Mouse (Mus musculus) neural tube, embryonic 14.5 days (tissue): ENCODE measurements around the gene Olfr391-ps. TPM values are rescaled to one million over a fixed set of nuclear protein-coding genes. Genes with fewer than 3 reads are reported as not detected.

Experiments
- ATAC-seq: fragments of 200-750 bp; cut with Nextera tagmentation; 2 replicates; pipeline ENCODE4 v1.8.0; 2017; ENCODE audit warnings: low read depth, mild to moderate bottlenecking, moderate TSS enrichment, moderate library complexity
- H3K27ac ChIP-seq: fragments of 300-500 bp; sonication (generic); 2 replicates; pipeline ENCODE4 v1.5.1; 2014; ENCODE audit warnings: low read depth, mild to moderate bottlenecking, control low read depth, low read length, moderate library complexity, mixed read lengths
- H3K27me3 ChIP-seq: fragments of 300-500 bp; sonication (generic); 2 replicates; pipeline ENCODE4 v1.6.1; 2014; ENCODE audit warnings: low read length; ENCODE audit not compliant: control insufficient read depth, insufficient read depth
- H3K36me3 ChIP-seq: fragments of 300-500 bp; sonication (generic); 2 replicates; pipeline ENCODE4 v1.6.1; 2014; ENCODE audit warnings: low read length, mixed read lengths; ENCODE audit not compliant: control insufficient read depth, insufficient read depth
- H3K4me1 ChIP-seq: fragments of 300-500 bp; sonication (generic); 2 replicates; pipeline ENCODE4 v1.6.1; 2014; ENCODE audit warnings: low read length; ENCODE audit not compliant: control insufficient read depth, insufficient read depth
- H3K4me2 ChIP-seq: fragments of 300-500 bp; sonication (generic); 2 replicates; pipeline ENCODE4 v1.6.1; 2014; ENCODE audit warnings: mild to moderate bottlenecking, low read depth, low read length, control low read depth
- H3K4me3 ChIP-seq: fragments of 300-500 bp; sonication (generic); 2 replicates; pipeline ENCODE4 v1.5.1; 2014; ENCODE audit warnings: low read depth, low read length, control low read depth, mixed read lengths
- H3K9ac ChIP-seq: fragments of 300-500 bp; sonication (generic); replicated peaks from 2 replicates; pipeline ENCODE4 v1.6.1; 2014; ENCODE audit warnings: low read depth, mild to moderate bottlenecking, control low read depth, low read length, mixed read lengths
- H3K9me3 ChIP-seq: fragments of 300-500 bp; sonication (generic); 2 replicates; pipeline ENCODE4 v1.6.1; 2016; ENCODE audit warnings: low read length; ENCODE audit not compliant: control insufficient read depth
- WGBS: fragments of 180-500 bp; shearing (Covaris S2); extraction: QIAGEN DNeasy Blood & Tissue Kit; methylation state at CpG from one replicate; pipeline ENCODE4 v1.1.7; 2014; 5-methylcytosine and 5-hydroxymethylcytosine counted together
- polyA plus RNA-seq: library from polyadenylated mRNA; unstranded; fragments of >200 nt; fragmentation: Nextera tagmentation; extraction: Ambion mirVana; gene quantifications from 2 replicates; pipeline ENCODE4 v1.2.1, GENCODE M21; 2014

The Olfr391-ps gene
- polyA plus RNA-seq: not detected in 2 replicates

DNA sequence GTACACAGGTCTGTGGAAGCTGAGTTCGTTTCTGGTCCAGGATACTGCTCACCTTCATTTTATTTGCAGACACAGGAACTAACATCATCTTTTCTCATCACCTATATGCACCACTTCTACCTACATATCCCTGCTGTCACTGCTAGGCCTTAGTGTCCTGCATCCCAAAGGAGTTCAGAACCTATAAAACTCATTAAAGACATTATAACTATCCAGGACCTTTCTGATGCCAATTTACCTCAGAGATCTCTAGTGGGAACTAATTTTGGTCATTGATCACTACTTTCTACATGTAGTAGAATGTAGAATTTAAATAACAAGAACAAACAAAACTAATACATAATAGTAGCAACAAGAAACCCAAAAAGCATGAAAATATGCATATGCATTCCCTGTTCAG lies at the start of gene Olfr391-ps:
Gene Olfr391-ps, minus strand, starts transcription at position 101 of the 400 bp plus-strand sequence.
- H3K9me3 ChIP-seq: no peaks in the 10 kb centered on the region; the same call in 1 of the 2 replicates
- no peaks in the 10 kb centered on the region for H3K27me3 ChIP-seq
- H3K4me2 ChIP-seq: no peak within 1 kb of the TSS
- H3K4me3 ChIP-seq: no peak within 1 kb of the TSS
- no peak within 1 kb of the TSS for H3K9ac ChIP-seq
- no peak for ATAC-seq
- H3K36me3 ChIP-seq: no peaks in the 10 kb centered on the region
- no peaks in the 10 kb centered on the region for H3K4me1 ChIP-seq
- H3K27ac ChIP-seq: no peak within 1 kb of the TSS
- WGBS: 49% methylated on average over 1 of the region's 1 CpGs

DNA sequence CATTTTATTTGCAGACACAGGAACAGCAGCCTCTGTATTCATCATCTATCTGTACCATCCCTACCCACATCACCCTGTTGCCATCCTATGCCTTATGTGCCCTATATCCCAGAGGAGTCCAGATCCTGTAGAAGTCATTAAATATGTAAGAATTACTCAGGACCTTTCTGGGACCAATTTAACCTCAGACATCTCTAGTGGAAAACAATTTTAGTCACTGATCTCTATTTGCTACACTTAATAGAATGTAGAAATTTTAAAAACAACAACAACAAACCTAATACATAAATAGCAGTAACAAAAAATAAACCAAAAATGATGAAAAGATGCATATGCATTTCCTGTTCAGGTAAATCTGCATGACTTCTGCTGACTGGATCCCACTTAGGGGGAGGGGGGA lies 48.5 kb upstream of the Olfr391-ps start, which contains the start of gene Olfr393:
Gene Olfr393, minus strand, starts transcription at position 101 of the 400 bp plus-strand sequence.
- ATAC-seq: no peak
- no peak within 1 kb of the TSS for H3K4me2 ChIP-seq

DNA sequence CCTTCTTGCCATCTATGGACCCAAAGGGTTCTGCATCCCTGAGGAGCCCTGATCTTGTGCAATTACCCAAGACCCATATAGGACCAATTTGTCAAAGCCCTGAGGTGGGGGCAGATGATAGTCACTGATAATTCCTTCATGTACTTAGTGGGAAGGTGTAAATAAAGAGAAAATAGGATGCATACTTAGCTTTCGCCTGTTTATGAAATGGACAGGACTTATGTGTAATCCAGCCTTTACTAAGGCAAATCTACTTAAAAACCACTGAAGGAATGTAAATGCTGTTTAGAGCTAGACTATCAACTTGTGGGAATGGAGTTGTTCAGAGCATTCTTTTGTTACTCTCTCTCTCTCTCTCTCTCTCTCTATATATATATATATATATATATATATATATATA lies 14.1 kb upstream of the Olfr391-ps start, which contains the start of gene Olfr392:
Gene Olfr392, minus strand, starts transcription at position 101 of the 400 bp plus-strand sequence.
- Histone ChIP-seq H3K27me3 (no peaks in the 10 kb centered on the region), H3K4me1 (no peaks in the 10 kb centered on the region), H3K9me3 (peaks cover 5% of the 10 kb centered on the region; the same call in 1 of the 2 replicates), H3K9ac (no peak within 1 kb of the TSS), H3K4me3 (no peak within 1 kb of the TSS), H3K36me3 (no peaks in the 10 kb centered on the region), H3K4me2 (no peak within 1 kb of the TSS), H3K27ac (no peak within 1 kb of the TSS)
- WGBS: 97% methylated on average over 1 of the region's 1 CpGs
- ATAC-seq: no peak

More for the DNA sequence above, 48.5 kb upstream of the Olfr391-ps start, which contains the start of gene Olfr393:
- no peak within 1 kb of the TSS for H3K27ac ChIP-seq
- no peaks in the 10 kb centered on the region for H3K9me3 ChIP-seq
- no peak within 1 kb of the TSS for H3K4me3 ChIP-seq
- H3K36me3 ChIP-seq: no peaks in the 10 kb centered on the region
- no peaks in the 10 kb centered on the region for H3K4me1 ChIP-seq
- no peak within 1 kb of the TSS for H3K9ac ChIP-seq
- H3K27me3 ChIP-seq: no peaks in the 10 kb centered on the region

DNA sequence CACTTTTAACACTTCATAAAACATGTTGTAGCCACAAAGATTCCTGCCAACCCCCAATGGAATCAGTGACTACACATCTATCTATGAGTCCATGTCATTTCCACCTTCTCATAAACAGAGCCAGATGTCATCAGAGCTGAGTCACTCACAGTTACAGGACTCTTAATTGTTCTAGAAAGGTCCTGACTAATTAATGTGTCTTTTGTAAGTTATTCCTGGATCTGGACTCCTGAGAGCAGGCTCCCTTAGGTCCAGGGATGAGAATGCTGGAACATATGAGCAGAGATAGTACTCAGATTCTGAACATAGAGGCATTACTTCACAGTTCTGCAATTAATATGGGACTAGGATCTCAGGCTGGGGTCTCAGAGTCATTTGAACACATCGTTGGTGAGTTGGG lies 20.2 kb downstream of the Olfr391-ps start, which contains the start of gene Olfr390:
Gene Olfr390, plus strand, starts transcription at position 301 of the 400 bp plus-strand sequence.
- Histone ChIP-seq H3K27ac (no peak within 1 kb of the TSS), H3K9me3 (no peaks in the 10 kb centered on the region; the same call in 1 of the 2 replicates), H3K4me1 (no peaks in the 10 kb centered on the region), H3K27me3 (no peaks in the 10 kb centered on the region), H3K9ac (no peak within 1 kb of the TSS), H3K36me3 (no peaks in the 10 kb centered on the region), H3K4me3 (no peak within 1 kb of the TSS), H3K4me2 (no peak within 1 kb of the TSS)
- no peak for ATAC-seq
- 78% methylated on average over 1 of the region's 1 CpGs for WGBS

DNA sequence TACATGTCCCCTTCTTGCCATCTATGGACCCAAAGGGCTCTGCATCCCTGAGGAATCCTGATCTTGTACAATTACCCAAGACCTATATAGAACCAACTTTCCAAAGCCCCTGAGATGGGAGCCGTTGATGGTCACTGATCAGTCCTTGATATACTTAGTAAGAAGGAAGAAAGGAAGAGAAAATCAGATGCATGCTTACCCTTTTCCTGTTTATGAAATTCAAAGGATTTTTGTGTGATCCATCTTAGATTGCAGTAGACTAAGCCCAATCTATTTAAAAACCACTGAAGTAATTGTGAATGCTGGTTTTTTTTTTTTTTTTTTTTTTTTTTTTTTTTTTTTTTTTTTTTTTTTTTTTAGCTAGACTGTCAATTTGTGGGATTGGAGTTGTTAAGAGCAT lies 22.2 kb downstream of the Olfr391-ps start, which contains the start of gene Olfr389:
Gene Olfr389, minus strand, starts transcription at position 101 of the 400 bp plus-strand sequence.
- ATAC-seq: no peak
- H3K9ac ChIP-seq: no peak within 1 kb of the TSS
- no peak within 1 kb of the TSS for H3K4me3 ChIP-seq
- H3K36me3 ChIP-seq: no peaks in the 10 kb centered on the region
- no peaks in the 10 kb centered on the region; the same call in 1 of the 2 replicates for H3K9me3 ChIP-seq
- 91% methylated on average over 1 of the region's 1 CpGs for WGBS
- no peak within 1 kb of the TSS for H3K27ac ChIP-seq
- H3K27me3 ChIP-seq: no peaks in the 10 kb centered on the region
- H3K4me2 ChIP-seq: no peak within 1 kb of the TSS
- H3K4me1 ChIP-seq: no peaks in the 10 kb centered on the region

DNA sequence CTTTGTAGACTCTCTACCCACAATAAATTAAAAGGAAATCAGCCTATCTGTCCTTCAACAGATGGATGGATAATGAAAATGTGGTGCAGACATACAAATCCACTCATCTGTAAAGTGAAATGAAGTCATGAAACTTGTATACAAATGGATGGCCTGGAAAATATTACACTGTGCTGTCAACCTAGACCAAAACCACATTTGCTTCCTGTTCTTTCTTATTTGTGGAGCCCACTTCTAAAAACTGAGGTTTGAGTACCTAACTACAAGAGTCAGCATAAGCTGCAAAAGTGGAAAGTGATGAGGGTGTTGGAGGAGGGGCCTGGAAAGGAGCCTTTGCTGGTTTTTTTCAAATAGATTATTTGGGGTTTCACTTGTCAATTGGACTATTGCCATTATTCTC lies 43.7 kb downstream of the Olfr391-ps start:
- Histone ChIP-seq H3K4me1 (no peaks in the 10 kb centered on the region), H3K9ac (no peak overlapping the region), H3K4me3 (no peak overlapping the region), H3K27me3 (no peaks in the 10 kb centered on the region), H3K9me3 (peaks cover 4% of the 10 kb centered on the region; the same call in 1 of the 2 replicates), H3K36me3 (no peaks in the 10 kb centered on the region), H3K27ac (no peak overlapping the region), H3K4me2 (no peak overlapping the region)
- no peak for ATAC-seq

Other genes starting within 250 kb of the Olfr391-ps start
- not detected in 2 replicates for gene Olfr385, start 210.0 kb downstream of the Olfr391-ps start, polyA plus RNA-seq
- gene Olfr384, start 204.5 kb downstream of the Olfr391-ps start, polyA plus RNA-seq: not detected in 2 replicates
- not detected in 2 replicates for gene Zfp735, start 114.3 kb downstream of the Olfr391-ps start, polyA plus RNA-seq
- gene Olfr389, start 22.3 kb downstream of the Olfr391-ps start, polyA plus RNA-seq: not detected in 2 replicates
- not detected in 2 replicates for gene Olfr390, start 20.1 kb downstream of the Olfr391-ps start, polyA plus RNA-seq
- not detected in 2 replicates for gene Olfr392, start 14.0 kb upstream of the Olfr391-ps start, polyA plus RNA-seq
- gene Olfr393, start 48.4 kb upstream of the Olfr391-ps start, polyA plus RNA-seq: not detected in 2 replicates
- gene Olfr394, start 87.7 kb upstream of the Olfr391-ps start, polyA plus RNA-seq: not detected in 2 replicates
- gene Olfr395, start 106.2 kb upstream of the Olfr391-ps start, polyA plus RNA-seq: not detected in 2 replicates
- not detected in 2 replicates for gene Olfr23, start 133.6 kb upstream of the Olfr391-ps start, polyA plus RNA-seq
- not detected in 2 replicates for gene Olfr397, start 157.8 kb upstream of the Olfr391-ps start, polyA plus RNA-seq
- not detected in 2 replicates for gene Olfr398, start 187.4 kb upstream of the Olfr391-ps start, polyA plus RNA-seq